Mouse (Mus musculus): ENCODE results near the gene Olfr557. TPM values are rescaled to one million over a fixed set of nuclear protein-coding genes. Genes with fewer than 3 reads are reported as not detected.

The Olfr557 gene
- not detected for total RNA-seq (2021)
- polyA plus RNA-seq (2012; rRNA removed): not detected in 2 replicates
- long read RNA-seq: 0 reads

DNA sequence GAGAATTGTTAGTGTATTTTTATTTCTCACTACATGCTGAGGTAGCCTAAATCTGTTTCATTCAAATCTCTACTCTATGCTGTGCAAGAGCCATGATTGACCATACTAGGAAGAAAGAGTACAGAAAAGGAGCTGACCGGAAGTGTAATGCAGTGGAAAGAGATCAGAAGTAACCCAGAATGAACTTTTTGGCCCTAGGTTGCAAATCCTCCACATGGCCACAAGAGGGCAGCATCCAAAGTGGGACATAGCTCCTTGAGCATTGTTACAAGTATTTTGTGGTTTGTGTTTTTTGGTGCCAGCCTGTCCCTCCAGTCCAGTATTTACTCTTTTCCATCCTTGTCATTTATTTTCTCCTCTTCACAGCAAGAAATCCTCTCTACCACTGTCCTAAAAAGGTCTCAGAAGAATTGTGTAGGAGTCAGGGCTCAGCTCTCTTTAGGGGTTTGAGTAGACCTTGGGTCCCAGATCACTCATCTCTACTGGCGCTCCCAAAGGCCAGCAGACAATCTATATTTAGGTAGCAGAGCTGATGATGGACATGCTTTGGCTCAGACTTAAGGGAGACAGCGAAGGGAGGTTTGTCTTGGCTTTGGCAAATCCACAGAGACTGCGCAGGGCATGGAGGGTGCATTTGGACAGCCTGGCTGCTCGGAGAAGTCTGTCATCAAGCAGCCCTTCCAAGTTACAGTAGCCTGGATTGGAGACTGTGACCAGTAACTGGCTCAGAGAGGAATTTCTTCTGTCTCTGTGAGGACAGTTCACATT lies at the start of gene Olfr557:
TSS of gene Olfr557 (plus strand) at position 553 of the 768 bp plus-strand sequence.
- Histone ChIP-seq H3K4me1 (ENCODE audit: control insufficient read depth, insufficient read depth, low read length) (no peaks in the 10 kb centered on the region), H3K36me3 (ENCODE audit: control insufficient read depth, insufficient read depth, low read length) (no peaks in the 10 kb centered on the region), H3K79me2 (replicated peaks; ENCODE audit: control insufficient read depth, insufficient read depth, low read length) (no peaks in the 10 kb centered on the region), H3K9ac (ENCODE audit: low read depth, low read length) (no peak within 1 kb of the TSS), H3K27me3 (ENCODE audit: control insufficient read depth, insufficient read depth, low read length) (no peaks in the 10 kb centered on the region; the same call in 1 of the 2 replicates), H3K27ac (no peak within 1 kb of the TSS; the same call in 1 of the 2 replicates), H3K4me3 (no peak within 1 kb of the TSS)
- intact Hi-C loops (cut with DNase I): no loop called here
- peak in 1 of 2 experiments; percentile 45 for DNase-seq
- TF ChIP-seq EP300 (IDR thresholded peaks at IDR 0.05; ENCODE audit: insufficient read depth, low read depth, low read length): no peak
- peak; percentile 89 for TF ChIP-seq CTCF (IDR thresholded peaks at IDR 0.05)
- no peak for TF ChIP-seq POLR2A (IDR thresholded peaks at IDR 0.05; ENCODE audit: insufficient read depth, low read depth, low read length)
- 43% methylated on average over 5 of the region's 5 CpGs for WGBS

DNA sequence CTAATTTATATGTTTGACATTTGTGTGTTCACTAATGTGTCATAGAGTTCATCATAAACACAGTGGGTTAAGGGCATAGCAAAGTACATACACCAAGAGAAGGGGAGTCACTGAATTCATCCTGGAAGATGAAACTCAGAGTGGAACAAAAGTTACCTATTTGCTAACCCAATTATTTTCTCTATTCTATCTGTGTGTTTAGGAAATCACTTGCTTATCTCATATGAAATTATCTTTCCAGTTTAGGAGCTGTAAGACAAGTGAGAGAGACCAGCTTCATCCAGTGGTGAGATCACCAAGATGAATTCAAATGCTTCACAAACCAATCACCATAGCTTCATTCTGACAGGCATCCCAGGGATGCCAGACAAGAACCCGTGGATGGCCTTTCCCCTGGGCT lies 37.2 kb upstream of the Olfr557 start, which contains the start of gene Olfr555:
TSS of gene Olfr555 (plus strand) at position 301 of the 400 bp plus-strand sequence.
- intact Hi-C loops (cut with DNase I): no loop called here
- DNase-seq: no peak
- Histone ChIP-seq H3K4me3 (no peak within 1 kb of the TSS), H3K4me1 (ENCODE audit: control insufficient read depth, insufficient read depth, low read length) (no peaks in the 10 kb centered on the region), H3K36me3 (ENCODE audit: control insufficient read depth, insufficient read depth, low read length) (no peaks in the 10 kb centered on the region), H3K27ac (no peak within 1 kb of the TSS), H3K79me2 (replicated peaks; ENCODE audit: control insufficient read depth, insufficient read depth, low read length) (no peaks in the 10 kb centered on the region), H3K27me3 (ENCODE audit: control insufficient read depth, insufficient read depth, low read length) (no peaks in the 10 kb centered on the region), H3K9ac (ENCODE audit: low read depth, low read length) (no peak within 1 kb of the TSS)
- TF ChIP-seq EP300 (IDR thresholded peaks at IDR 0.05; ENCODE audit: insufficient read depth, low read depth, low read length) (no peak), POLR2A (IDR thresholded peaks at IDR 0.05; ENCODE audit: insufficient read depth, low read depth, low read length) (no peak), CTCF (IDR thresholded peaks at IDR 0.05) (no peak)
- 57% methylated on average over 1 of the region's 1 CpGs for WGBS

DNA sequence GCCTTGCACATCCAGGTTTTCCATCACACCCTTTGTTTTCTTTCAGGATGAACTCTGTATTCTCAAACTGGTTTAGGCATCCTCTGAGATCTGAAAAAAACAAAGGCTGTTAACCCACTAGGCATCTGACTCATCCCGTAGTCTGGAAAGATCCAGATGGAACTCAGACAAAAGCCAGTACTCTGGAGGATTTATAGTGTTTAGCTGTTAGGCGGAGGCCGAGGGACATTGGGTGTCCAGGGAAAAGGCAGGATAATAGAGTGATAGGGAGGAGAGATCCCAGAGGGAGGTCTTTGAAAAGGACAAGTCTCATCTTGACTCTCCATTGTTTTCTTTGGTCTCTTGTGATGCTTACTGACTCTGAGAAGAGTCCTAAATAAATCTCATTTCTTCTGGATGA lies 31.1 kb upstream of the Olfr557 start, which contains the start of gene Olfr556:
TSS of gene Olfr556 (plus strand) at position 301 of the 400 bp plus-strand sequence.
- Histone ChIP-seq H3K36me3 (ENCODE audit: control insufficient read depth, insufficient read depth, low read length) (no peaks in the 10 kb centered on the region), H3K9ac (ENCODE audit: low read depth, low read length) (no peak within 1 kb of the TSS), H3K4me3 (no peak within 1 kb of the TSS), H3K4me1 (ENCODE audit: control insufficient read depth, insufficient read depth, low read length) (no peaks in the 10 kb centered on the region; the same call in 1 of the 2 replicates), H3K27ac (no peak within 1 kb of the TSS), H3K79me2 (replicated peaks; ENCODE audit: control insufficient read depth, insufficient read depth, low read length) (no peaks in the 10 kb centered on the region), H3K27me3 (ENCODE audit: control insufficient read depth, insufficient read depth, low read length) (no peaks in the 10 kb centered on the region)
- TF ChIP-seq POLR2A (IDR thresholded peaks at IDR 0.05; ENCODE audit: insufficient read depth, low read depth, low read length) (no peak), CTCF (IDR thresholded peaks at IDR 0.05) (no peak), EP300 (IDR thresholded peaks at IDR 0.05; ENCODE audit: insufficient read depth, low read depth, low read length) (no peak)
- 36% methylated on average over 3 of the region's 3 CpGs for WGBS
- DNase-seq: no peak
- intact Hi-C loops (cut with DNase I): loop anchor here (10.0 kb wide), 1 partner anchor 90 kb away; the partner anchor contains the start of genes Olfr560 and Olfr78

DNA sequence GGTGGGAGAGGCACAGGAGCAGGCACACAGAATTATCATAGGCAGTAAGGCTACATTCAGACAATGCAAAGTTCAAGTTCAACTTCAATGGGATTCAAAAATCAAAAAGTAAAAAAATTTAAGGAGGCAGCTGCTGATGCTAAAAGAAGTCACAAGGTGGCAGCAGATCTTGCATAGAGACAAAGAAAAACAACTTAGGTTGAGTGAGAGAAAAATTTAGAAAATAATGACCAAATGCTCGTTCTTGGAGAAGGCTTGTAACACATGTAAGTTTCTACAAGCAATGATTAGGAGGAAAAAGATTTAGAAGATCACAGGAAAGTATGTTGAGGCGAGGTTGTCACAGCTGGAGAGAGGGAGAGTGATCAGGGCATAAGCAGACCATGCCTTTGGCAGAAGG lies 30.3 kb upstream of the Olfr557 start:
- DNase-seq: no peak

DNA sequence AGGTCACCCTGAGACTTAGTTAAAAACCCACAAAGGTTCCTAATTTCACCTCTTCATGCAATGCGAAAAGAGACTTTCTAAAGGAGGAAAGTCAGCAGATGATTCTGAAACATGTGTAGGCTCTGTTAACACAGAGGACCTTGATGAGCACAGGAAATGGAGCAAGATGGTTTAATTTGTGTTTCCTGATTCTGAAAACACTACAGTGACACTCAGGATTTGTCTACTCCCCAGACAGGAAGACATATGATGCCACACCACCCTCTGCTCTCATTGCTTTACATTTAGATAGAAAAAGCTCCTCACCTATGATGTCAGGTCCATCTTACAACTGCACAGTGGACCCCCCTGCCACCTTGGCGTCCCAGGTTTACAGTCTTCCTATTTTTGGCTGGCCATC lies 19.5 kb upstream of the Olfr557 start:
- Histone ChIP-seq H3K27ac (no peak overlapping the region), H3K9ac (ENCODE audit: low read depth, low read length) (no peak overlapping the region), H3K79me2 (replicated peaks; ENCODE audit: control insufficient read depth, insufficient read depth, low read length) (no peaks in the 10 kb centered on the region), H3K36me3 (ENCODE audit: control insufficient read depth, insufficient read depth, low read length) (peaks cover 3% of the 10 kb centered on the region), H3K4me3 (no peak overlapping the region), H3K27me3 (ENCODE audit: control insufficient read depth, insufficient read depth, low read length) (no peaks in the 10 kb centered on the region), H3K4me1 (ENCODE audit: control insufficient read depth, insufficient read depth, low read length) (no peaks in the 10 kb centered on the region)
- WGBS: 84% methylated on average over 2 of the region's 2 CpGs
- no peak for DNase-seq
- TF ChIP-seq CTCF (IDR thresholded peaks at IDR 0.05): no peak
- no peak for TF ChIP-seq EP300 (IDR thresholded peaks at IDR 0.05; ENCODE audit: insufficient read depth, low read depth, low read length)
- intact Hi-C loops (cut with DNase I): no loop called here

More for the DNA sequence above, 30.3 kb upstream of the Olfr557 start:
- Histone ChIP-seq H3K27me3 (ENCODE audit: control insufficient read depth, insufficient read depth, low read length) (no peaks in the 10 kb centered on the region), H3K4me3 (no peak overlapping the region), H3K79me2 (replicated peaks; ENCODE audit: control insufficient read depth, insufficient read depth, low read length) (no peaks in the 10 kb centered on the region), H3K4me1 (ENCODE audit: control insufficient read depth, insufficient read depth, low read length) (no peaks in the 10 kb centered on the region; the same call in 1 of the 2 replicates), H3K9ac (ENCODE audit: low read depth, low read length) (no peak overlapping the region), H3K36me3 (ENCODE audit: control insufficient read depth, insufficient read depth, low read length) (no peaks in the 10 kb centered on the region), H3K27ac (no peak overlapping the region)
- intact Hi-C loops (cut with DNase I): loop anchor here (10.0 kb wide), 1 partner anchor 89 kb away; the partner anchor contains the start of genes Olfr560 and Olfr78
- WGBS: 34% methylated on average over 2 of the region's 2 CpGs
- TF ChIP-seq EP300 (IDR thresholded peaks at IDR 0.05; ENCODE audit: insufficient read depth, low read depth, low read length) (no peak), CTCF (IDR thresholded peaks at IDR 0.05) (peak; percentile 77), POLR2A (IDR thresholded peaks at IDR 0.05; ENCODE audit: insufficient read depth, low read depth, low read length) (no peak)

DNA sequence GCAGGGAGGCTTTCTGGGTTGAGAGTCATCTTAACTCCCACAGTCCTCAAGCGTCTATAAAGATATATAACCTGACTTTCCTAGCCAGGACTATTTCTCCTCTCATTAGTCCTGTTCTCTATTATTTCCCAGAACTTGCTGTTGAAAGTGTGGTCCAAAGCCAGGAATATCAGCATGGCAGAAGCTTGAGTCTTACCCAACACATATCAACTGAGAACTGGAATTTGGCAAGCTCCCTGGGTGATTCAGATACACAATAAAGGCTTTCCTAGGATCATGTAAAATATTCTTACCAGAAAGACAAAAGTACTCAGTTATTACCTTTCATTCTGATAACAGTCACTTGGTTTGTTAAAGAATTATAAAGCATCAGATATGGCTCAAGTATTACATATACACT lies 13.8 kb upstream of the Olfr557 start:
- Histone ChIP-seq H3K27ac (no peak overlapping the region), H3K4me1 (ENCODE audit: control insufficient read depth, insufficient read depth, low read length) (no peaks in the 10 kb centered on the region), H3K9ac (ENCODE audit: low read depth, low read length) (no peak overlapping the region), H3K36me3 (ENCODE audit: control insufficient read depth, insufficient read depth, low read length) (peaks cover 3% of the 10 kb centered on the region), H3K79me2 (replicated peaks; ENCODE audit: control insufficient read depth, insufficient read depth, low read length) (no peaks in the 10 kb centered on the region), H3K27me3 (ENCODE audit: control insufficient read depth, insufficient read depth, low read length) (no peaks in the 10 kb centered on the region), H3K4me3 (no peak overlapping the region)
- no peak for TF ChIP-seq CTCF (IDR thresholded peaks at IDR 0.05)
- TF ChIP-seq EP300 (IDR thresholded peaks at IDR 0.05; ENCODE audit: insufficient read depth, low read depth, low read length): no peak
- TF ChIP-seq POLR2A (IDR thresholded peaks at IDR 0.05; ENCODE audit: insufficient read depth, low read depth, low read length): no peak
- no peak for DNase-seq
- 65% methylated on average over 1 of the region's 1 CpGs for WGBS
- intact Hi-C loops (cut with DNase I): no loop called here

Data from heart, adult 2 months (tissue).